Mouse (Mus musculus) 3134 (cell line): ENCODE data around the gene Slc15a1.

Source experiments
- DNase-seq: peaks from one replicate; pipeline ENCODE4 v3.0.0-alpha.2; 2011; ENCODE audit warnings: low spot score; ENCODE audit not compliant: insufficient read length; ENCODE audit errors: extremely low read depth

Slc15a1 gene

DNA sequence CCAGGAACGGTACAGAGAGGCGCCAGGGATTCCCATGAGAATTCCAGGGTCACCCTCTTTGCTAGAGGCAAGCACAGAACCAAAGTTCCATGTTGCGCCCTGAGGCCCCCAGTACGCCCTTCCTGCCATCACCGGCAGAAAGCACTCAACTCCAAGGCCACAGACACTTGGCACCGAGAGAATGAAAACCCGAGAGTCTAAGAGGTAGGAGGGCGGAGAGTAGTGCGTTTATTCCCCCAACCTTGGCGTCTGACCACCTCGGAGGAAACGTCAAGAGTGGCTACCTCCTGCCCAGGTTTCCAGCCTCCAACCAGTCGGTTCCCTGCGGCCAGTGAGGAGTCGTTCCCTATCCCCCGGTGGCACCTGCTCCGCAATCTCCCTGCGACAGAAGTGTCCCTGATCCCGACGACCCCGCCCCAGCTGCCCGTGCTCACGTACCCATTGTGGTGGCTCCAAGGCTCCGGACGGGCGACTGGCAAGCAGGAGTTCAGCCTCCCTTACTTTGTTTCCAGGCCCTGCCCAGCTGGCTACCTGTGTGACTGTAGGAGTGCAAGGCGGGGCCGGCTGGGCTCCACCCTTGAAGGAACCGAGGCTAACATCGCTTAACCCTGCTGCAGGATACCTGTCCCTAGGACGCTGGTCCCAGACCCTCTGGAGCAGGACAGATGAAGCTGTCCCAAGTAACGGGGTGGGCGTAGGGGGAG, at the start of gene Slc15a1:
Slc15a1 (minus strand) TSS at position 472 of the 704 bp plus-strand sequence.
- no peak for DNase-seq

DNA sequence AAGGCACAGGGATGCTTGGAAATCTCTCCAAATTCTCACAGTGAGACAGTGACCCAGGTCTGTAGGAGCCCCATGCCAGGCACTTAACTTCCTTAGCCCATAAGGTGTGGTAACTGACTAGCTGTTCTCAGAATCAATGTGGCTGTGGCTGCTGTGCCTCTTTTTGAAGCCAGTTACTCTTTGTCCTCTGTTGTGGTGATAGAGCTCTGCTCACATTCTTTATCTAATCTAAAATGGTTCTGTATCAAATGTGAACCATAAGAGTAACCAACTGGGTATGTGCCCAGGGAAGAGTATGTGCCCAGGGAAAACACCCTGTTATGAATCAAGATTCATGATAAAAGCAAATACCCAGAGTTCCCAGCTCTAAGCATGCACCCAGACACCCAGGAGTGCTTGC, 48.7 kb upstream of the Slc15a1 start:
- DNase-seq = no peak

DNA sequence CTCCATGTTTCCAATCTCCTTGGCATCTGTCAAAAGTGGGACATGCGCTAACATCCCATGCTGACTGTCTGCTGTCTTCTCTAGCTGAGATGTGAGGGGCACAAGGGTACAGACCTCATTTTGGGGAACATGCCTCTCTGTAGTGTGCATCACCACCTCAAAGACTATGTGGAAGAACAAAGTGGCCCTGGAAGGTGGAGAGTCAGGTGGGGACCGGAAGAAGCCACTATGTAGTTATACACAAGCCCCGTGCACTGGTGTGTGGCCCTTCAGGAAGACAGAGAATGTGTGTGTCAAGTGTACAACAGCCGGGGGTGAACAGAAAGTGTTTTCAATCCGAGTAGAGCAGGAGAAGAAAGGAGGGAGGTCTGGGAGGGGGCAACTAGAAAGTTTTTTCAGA, 47.5 kb upstream of the Slc15a1 start:
- DNase-seq = no peak

DNA sequence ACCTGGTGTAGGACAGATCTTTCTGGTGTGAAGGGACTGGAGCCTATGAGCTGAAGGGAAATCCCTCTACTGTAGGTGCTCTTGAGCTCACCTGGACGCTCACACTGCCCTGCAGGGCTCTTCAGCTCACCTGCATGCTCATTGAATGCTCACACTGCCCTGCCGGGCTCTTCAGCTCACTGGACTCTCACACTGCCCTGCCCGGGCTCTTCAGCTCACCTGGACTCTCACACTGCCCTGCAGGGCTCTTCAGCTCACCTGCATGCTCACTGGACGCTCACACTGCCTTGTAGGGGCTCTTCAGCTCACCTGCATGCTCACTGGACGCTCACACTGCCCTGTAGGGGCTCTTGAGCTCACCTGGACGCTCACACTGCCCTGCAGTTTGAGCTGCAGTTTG, 44.8 kb upstream of the Slc15a1 start:
- no peak for DNase-seq

DNA sequence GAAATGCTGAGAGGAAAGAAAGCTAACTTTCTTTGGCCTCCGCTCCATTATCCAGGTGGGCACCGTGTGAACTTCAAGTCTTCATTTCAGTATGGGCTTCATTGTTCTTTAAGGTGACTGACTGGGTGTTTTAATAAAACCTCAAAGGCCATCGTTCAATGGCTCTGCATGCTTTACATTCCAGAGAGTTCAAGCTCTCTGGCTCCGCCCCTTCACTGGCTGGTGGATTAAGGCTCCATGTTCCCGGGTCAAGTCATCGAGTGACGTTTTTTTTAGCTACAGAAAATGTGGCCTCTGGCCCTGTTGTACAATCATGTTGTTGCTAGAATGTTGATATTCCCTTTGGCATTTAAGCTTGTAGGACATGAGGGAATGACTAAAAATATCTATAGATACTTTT, 42.7 kb upstream of the Slc15a1 start:
- DNase-seq = no peak

DNA sequence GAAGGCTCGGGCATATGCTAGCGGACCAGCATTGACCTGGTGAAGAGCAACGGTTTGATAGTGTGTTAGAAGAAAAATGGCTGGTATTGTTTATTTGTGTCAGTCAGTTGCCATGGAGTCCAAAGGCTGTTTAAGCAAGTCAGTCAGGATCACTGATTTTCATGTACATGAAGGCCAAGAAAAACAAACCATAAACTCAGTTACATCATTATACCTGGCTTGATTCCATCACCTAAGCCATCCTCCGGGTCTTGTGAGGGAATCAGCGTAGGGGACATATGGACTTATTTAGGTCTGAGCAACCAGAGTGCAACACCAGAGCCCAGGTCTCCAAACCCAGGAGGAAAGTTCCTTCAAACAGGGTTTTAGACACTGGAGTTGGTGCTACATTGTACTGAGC, 41.6 kb upstream of the Slc15a1 start:
- DNase-seq = no peak

DNA sequence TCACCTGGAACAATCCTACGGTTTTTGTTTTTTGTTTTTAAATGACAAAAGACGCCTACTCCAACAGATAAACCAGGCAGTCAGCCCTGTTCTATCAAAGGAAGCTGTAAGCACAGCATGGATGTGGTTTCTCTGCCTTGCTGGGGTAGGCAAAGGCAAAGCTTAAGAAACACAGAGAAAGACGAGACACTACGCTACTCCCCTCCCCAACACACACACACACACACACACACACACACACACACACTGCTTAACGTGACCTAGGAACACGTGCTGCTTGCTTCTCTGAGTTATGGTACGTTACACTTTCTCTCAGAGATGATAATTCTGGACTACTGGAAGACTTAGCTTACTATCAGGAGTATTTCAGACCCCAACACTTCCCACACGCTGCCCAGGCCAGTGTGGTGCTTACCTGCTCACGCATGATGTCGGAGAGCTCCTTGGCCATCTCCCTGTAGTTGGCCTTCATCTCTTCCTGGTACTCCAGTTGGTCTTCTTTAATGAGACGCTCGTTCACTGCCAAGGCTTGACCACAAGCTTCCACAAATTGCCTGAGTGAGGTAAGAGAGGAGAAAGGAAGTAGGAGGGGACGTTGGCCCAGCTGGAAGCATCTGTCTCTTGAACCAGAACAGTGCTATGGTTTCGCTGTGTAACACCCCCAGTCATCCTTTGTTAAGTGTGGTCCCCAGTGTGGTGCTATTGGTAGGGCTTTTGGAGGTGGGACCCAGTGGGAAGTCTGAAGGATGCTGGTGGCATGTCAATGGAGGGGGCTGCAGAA, 40.7 kb upstream of the Slc15a1 start:
- no peak for DNase-seq

DNA sequence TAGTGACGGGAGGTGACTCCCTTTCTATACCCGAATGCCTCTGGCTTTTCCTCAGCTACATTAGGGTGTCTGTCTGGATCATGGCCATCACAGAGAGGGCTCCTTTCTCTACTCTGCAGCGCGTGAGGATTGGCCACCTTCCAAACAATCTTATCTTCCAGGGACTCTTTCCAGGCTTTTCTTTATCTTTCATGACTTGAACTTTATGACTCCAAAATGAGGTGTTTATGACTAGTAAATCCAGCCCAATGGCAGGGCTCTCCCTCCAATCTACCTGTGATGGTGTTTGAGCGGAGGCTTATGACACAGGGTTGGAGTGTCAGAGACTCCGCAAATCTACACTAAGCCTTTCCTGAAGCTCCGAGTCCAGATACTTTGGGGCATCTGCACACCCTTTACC, 36.2 kb upstream of the Slc15a1 start:
- no peak for DNase-seq

DNA sequence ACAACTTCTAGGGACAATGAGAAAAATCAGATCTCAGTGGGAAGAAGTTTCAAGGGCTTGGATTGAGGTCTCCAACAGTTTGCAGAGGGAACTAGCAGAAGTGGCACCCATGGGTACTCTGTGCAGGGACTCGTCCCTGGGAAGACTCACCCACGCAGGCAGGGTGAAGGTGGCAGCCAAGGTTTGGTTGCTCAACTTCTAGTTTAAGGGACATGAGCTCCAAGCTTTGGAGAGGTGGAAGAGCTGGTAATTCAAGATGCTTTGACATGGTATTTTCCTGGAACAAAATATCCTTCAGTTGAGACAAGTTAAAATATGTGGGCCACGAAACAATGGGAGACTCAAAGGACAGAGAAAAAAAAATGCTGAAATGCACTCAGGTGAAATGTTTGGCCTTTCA, 29.4 kb upstream of the Slc15a1 start:
- DNase-seq = no peak

DNA sequence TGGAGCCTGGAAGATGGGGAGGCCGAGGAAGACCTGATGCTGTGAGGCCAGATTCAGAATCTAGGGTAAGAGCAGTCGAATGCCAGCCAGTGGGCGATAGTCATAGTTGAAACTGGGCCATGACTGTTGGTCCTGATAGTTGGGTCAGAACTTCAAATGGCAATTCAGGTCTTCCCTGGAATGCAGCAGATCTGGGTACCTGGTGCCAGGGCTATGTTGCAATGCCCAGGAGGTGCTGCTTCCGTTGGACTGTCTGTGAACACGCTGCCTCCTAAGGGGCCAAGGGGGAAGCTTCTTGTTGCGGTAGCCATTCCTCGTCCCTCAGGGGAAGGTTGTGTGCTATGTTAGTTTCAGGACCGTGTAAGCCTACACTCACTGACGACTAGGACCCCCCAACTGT, 25.8 kb upstream of the Slc15a1 start:
- no peak for DNase-seq

DNA sequence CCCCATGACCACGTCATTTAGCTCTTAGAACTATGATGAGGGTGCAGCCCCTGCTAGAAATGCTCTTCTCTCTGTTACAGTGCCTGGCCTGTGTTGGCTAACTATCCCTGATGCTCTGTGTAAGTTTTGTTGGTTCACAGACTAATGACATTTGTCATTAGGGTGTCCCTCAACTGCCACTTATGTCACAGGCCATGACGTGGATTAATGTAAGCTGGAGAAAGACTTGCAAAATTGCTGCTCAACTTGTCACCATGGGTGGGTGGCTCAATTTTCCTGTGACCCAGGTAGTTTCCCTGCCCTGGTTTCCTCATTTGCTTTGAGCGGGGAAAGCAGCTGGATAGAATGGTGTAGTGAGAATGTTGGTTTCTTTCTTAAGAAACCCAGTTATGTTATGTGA, 22.8 kb upstream of the Slc15a1 start:
- no peak for DNase-seq

DNA sequence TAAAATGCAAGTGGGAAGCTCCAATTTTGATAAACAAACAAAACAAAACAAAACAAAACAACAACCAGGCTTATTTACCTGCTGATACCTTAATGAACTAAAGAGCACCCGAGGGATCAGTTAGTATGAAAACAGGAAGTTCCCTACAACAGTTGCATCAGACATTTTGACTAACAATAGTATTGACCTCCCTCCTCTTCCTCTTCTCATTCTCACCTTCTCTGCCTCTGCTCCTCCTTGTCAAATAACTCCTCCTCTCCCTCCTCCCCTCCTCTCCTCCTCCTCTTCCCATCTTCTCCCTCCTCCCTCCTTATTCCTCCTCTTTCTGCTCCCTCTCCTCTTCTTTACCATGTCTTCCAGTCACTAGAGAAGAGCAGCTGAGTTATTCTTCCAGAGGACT, 22.1 kb upstream of the Slc15a1 start:
- DNase-seq = no peak

DNA sequence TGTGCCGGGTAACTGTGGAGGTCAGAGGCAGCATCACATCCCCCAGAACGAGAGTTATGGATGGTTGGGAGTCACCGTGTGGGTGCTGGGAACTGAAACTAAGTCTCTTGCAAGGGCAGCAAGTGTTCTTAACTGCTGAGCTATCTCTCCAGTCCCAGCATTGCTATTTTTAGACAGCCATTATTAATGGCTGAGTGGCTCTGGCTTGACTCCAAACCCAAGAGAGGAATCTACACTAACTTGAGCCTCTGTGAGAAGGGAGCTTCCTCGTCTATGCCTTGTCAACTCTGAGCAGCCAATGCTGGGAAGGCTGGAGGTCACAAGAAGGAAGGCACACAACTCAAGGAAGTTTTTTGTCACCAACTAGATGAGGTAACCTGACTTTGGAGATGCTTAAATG, 16.7 kb upstream of the Slc15a1 start:
- DNase-seq = peak; percentile 17

DNA sequence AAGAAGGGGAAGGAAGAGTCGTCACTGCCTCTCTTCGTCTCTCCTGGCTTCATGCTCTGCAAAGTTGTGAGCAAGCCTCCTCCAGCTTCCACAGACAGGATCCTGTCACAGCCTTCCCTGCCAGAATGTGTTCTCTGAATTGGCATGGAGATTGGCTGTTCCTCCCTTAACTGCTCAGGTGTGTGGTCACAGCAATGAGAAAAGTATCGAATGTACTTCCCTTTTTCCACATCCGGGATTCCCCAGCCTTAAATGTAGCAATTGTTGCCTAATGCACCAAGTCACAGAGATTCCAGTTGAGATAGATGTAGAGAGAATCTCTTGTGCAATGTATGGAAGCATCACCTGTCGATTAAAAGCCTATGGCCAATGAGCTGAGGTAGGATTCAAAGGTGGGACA, 11.8 kb upstream of the Slc15a1 start:
- no peak for DNase-seq

DNA sequence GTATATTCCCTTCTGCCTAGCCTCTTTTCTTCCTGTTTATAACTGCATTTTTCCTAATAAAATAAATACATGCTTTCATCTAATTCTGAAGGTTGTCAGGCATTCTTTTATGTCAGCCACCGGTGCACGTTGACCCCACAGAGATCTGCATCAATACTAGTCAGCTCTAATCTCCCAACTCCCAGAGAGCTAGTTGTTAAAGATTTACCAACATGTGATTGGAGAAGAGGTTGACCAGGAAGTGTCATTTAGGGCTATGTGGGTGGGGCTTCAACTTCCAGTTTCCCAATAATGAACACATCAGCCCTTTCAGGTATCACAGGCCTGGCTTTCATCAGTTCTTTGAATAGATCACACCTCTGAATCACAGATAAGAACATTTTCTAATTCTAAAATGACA, 3.9 kb upstream of the Slc15a1 start:
- no peak for DNase-seq

DNA sequence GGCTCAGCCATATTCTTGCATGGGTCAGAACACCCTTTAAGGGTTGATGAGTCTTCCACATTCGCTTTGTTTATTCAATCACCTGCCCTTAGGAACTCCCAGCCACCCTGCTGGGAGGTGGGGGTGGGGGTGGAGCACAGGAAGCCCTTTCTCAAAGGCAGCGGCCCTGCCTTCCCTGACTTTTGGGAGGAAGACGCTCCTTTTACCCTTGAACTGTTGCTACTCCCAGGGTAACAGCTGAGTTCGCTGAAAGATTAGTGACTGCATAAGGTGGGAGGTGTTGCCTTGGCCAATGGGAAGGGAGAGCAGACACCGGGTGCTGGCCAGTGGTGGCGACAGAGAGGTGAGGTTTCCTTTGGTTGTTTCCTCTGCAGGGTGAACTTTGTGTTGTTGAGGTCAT, 1.3 kb upstream of the Slc15a1 start:
- DNase-seq = no peak

DNA sequence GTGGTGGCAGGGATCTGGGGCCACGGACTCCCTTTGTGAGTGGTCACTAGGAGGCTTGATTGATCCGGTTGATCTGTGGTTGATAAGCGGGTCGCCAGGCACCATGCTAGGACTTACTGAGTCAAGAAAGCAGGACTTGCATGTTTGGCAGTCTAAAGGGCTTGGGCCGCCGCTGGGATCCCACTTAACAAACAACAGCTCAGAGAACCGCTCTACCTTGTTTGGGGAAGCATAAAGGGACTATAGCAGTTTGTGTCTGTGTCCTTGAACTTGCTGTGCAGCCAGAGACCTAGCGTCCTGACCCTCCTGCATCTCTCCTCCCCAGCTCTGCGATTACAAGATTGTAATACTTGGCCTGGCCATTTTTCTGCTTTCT, 421 bp upstream of the Slc15a1 start:
- no peak for DNase-seq

DNA sequence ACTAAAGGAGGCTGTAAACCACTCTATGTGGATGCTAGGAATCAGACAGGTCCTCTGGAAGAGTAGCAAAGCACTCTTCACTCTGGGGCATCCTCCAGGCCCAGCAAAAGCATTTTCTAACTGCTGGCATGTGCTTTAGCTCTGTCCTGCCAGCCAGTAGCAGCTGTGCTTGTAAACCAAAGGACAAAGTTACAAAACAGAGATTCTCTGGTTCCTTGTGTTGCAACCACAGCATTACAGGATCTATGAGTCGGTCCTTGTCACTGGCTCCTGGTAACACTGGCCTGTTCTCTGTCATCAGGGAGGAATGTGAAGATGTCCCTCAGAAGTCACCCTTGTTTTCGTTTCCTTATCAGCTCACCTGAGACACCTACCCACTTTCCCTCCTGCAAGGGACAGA, 4.5 kb downstream of the Slc15a1 start:
- DNase-seq = no peak

DNA sequence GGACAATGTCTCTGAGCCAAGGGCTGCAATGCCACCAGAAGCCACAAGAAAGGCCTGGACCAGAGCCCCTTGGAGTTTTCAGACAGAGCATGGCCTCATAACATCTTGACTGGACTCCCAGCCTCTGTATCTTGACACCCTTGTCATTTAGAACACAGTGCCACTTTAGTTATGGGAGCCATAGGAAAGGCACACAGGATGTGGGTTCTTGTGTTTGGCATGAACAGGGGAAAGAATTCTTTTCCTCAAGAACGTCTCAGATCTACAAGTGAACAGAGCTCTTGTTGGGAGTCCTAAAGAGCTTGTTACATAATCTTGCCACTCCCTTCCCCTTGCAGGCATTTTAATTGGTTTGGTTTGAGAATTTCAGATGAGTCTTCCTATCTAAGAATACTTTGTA, 5.3 kb downstream of the Slc15a1 start:
- DNase-seq = no peak

DNA sequence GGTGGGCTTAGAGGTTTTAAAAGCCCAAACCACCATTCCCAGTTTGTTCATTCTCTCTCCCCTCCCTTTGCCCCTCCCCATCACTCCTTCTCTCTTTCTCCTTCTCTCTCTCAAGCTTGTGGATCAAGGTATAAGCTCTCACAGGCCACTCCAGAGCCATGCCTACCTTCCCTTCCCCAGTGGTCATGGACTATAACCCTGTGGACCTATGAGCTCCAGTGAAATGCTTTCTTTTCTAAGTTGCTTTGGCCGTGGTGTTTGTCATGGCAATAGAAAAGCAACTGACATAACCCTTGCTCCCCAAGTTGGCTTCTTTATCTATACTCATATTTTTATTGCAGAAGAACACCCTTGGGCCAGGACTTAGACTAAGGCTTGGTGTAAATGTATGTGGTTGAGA, 7.3 kb downstream of the Slc15a1 start:
- no peak for DNase-seq

DNA sequence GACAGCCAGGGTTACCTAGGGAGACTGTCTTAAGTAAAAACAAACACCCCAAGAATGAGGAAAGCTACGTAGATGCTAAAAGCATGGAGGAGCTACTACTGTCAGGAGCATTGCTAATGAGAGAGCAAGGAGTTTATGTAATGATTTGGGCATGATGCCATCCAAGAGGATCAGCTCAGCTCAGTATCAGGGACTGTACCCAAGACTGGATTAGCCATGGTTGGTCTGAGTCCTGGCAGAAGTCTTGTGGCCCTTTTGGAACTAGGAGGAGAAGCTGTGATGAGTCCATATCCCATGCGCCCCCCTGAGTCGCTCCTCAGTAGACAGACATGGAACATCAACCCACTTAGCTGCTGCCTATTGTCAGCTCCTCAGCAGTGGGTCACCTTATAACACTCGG, 9.3 kb downstream of the Slc15a1 start:
- no peak for DNase-seq

DNA sequence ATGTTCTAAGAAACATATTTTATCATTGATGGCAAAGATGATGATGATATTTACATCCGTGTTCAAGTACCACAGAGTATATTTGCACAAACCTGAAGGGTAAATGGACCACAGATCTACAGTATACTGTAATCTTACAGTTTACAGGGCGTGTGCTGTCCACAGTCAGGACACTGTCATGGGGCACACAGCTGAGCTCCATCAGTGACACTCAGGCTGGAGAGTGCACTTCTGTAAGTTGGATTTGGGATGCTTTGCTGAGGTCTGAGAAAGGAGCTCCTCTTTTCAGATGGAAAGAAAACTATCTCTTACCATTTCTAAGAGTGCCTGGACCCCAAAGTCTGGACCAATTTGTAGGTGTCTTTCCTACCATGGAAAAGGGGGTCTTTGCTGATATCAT, 9.9 kb downstream of the Slc15a1 start:
- DNase-seq = no peak

DNA sequence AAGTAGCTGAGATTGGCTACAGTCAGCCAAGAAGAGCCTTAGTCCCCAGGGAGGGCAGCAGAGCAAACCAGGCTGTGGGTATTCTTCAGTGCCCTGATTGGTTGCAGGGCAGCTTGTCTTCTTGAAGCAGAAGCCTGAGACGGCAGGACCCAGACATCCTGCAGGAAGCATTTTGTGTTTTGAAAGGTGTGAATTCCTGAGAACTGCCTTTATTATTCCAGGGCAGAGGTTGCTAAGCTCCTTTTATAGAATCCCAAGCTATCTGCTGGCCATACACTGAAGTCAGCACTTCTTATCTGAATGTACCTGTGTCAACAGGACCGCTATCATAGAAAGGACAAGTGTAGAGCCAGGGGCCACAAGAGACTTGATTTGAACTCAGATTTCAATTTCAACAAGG, 10.8 kb downstream of the Slc15a1 start:
- no peak for DNase-seq
